Mouse (Mus musculus) left cerebral cortex, adult 9 months (tissue): Measurements from ENCODE around the gene Arhgap44.
A peak's percentile ranks its signal among the peaks of the same experiment; 100 is the strongest.

ENCODE experiments used
- DNase-seq, 2 experiments: peaks; one replicate each; pipeline ENCODE4 v3.0.0; 2022; ENCODE audit warnings: low spot score in 2 of 2

The Arhgap44 gene

DNA sequence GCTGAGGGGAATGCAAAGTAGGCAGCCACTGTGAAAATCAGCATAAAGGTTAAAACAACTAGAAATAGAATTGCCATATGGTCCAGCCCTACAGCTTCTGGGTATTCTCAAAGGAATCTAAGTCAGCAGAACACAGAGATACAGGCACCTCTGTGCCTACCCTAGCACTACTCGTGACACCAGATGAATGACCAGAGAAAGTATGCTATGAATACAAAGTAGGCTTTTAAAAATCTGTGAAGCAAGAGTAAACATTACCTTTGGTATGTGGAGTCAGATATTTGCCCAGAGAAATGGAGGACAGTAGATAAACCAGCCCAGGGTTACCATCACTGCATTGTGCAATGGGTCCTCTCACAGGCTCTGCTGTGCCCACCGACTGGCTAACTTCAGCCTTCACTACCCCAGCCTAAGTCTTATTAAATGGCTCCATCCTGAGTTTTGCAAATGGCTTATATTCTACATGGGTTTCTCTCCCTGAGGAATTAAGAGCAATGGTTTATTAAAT lies 25.6 kb downstream of the Arhgap44 start:
- no peak for DNase-seq

GRCm38 (mm10) chr11:65135251-65135739 lies 27.5 kb downstream of the Arhgap44 start:
- DNase-seq: peak; percentile 50 to 69

- DNase-seq: peak in 1 of 2 experiments; percentile 28
These were observed 29.1 kb downstream of the Arhgap44 start for GRCm38 (mm10) chr11:65133661-65134060.

DNA sequence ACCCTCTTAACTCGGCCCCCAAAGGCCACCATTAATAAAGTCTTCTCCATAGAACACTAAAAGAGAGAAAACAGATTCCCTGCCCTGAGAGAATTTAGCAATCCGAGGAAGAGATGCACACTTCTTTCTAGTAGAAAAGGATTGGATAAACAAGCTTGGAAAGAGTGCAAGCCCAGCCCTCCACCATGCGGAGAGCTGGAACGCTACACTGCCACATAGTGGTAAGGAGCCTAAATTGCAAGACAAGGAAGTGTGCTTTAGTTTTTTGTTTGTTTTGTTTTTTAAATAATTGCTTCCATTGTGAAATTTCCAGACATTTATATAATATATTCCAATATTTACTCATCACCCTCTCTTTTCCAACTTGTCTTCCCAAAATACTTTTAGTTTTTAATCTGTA lies 33.7 kb downstream of the Arhgap44 start:
- no peak for DNase-seq

GRCm38 (mm10) chr11:65128666-65129065 lies 34.1 kb downstream of the Arhgap44 start:
- no peak for DNase-seq

GRCm38 (mm10) chr11:65126566-65126965 lies 36.2 kb downstream of the Arhgap44 start:
- peak in 1 of 2 experiments; percentile 54 for DNase-seq

- DNase-seq: peak in 1 of 2 experiments; percentile 40
These were observed 37.8 kb downstream of the Arhgap44 start for GRCm38 (mm10) chr11:65124913-65125418.

DNA sequence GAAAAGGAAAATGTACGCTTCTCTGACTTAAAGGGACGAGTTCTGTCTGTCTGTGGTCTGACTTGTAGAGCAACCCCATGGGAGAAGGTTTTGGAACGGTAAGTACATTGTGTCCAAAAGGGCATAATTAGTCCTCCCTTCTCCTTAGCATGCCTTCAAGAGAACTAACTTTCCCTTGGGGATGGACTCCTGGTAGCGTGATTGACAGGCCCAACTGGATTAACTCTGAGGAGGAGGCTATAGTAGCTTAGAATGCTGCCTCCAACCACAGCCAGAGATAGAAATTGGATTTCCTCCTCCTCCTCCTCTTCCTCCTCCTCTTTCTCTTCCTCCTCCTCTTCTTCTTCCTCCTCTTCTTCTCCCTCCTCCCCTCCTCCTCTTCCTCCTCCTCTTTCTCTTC lies 42.5 kb downstream of the Arhgap44 start:
- no peak for DNase-seq

- no peak for DNase-seq
These were observed 47.0 kb downstream of the Arhgap44 start for GRCm38 (mm10) chr11:65115811-65116210.

DNA sequence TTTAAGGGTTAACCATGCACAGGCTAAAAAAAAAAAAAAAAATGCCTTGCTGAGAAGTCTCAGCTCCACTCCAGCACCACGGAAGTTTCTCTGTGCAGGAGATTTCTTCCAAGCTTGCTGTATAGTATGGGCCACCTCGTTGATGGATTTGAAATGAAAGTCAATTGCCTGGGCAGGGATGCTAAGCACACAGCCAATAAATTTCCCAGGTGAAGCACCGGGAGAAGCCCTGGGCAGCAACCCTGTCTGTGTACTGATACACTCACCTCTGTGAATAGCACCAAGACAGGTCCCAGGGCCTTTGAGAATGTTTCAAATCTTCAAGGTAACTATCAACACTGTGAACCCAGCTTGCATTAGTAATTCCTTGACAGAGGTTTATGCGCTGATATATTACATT lies 50.7 kb downstream of the Arhgap44 start:
- no peak for DNase-seq

GRCm38 (mm10) chr11:65111651-65112050 lies 51.1 kb downstream of the Arhgap44 start:
- no peak for DNase-seq

- no peak for DNase-seq
These were observed 52.7 kb downstream of the Arhgap44 start for GRCm38 (mm10) chr11:65110058-65110457.

DNA sequence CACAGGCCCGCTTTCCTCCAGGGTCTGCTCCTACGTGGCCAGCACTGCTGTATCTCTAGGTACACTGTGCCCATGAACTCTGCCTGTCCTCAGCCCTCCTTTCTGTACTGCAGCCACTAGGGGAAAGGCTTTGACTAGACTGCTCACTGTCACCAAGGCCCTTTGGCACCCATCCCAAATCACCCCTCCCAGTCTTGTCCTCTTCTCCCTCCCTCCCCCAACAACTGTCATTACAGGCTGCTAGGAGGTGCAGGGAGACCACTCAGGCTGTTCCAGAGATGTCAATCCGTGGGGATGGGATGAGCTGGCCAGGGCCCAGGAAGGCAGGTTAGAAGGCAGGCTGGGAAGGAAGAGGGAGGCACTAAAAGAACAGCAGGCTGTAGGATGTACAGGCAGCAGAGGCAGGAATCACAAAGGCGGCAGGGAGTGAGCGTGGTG lies 55.0 kb downstream of the Arhgap44 start:
- DNase-seq: no peak

DNA sequence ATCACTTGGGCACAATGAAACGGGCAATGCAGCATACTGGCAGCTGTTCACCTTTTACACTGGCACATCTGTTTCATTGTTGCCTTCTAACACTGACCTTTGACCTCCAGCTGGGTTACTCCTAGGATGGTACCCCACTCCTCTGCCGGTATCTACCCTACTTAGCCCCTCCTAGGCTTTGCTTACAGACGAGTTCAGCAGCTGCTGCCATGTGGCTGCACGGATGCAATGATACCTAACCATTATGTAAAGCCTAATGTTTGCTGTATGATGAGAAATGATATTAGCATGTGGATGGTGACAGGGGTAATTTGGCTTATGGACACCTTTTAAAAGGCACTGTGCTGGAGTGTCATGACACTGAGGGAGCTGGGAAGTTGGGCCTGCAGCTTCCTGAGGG lies 55.6 kb downstream of the Arhgap44 start:
- DNase-seq: no peak

GRCm38 (mm10) chr11:65104076-65104475 lies 58.7 kb downstream of the Arhgap44 start:
- peak in 1 of 2 experiments; percentile 28 for DNase-seq

- DNase-seq: peak in 1 of 2 experiments; percentile 42
These were observed 61.6 kb downstream of the Arhgap44 start for GRCm38 (mm10) chr11:65101206-65101605.

GRCm38 (mm10) chr11:65100031-65100430 lies 62.7 kb downstream of the Arhgap44 start:
- no peak for DNase-seq

DNA sequence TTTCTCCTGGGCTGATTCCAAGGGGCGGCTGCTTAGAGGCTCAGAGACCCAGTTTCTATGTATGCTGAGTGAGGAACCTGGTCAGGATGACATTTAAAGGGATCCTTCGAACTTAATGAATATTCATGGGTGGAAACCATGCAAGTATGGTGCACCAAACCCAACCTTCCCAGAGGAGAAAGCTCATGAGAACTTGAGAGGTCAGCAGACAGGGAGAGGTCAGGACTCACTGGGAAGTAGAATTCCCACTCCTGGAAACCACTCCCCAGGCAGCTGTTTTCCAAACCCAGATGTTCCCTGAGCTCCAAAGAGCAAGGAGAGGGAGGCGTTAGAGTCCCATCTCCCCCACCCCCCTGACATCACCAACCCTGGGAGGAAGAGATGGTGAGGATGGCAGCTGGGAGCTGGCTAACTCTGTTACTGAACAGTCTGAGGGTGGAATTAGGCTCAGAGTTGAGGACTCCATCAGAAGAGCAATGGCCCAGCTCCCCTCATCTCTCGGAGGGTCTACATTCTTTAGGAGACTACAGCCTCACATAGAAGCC lies 65.2 kb downstream of the Arhgap44 start:
- DNase-seq: no peak

- DNase-seq: no peak
These were observed 65.9 kb downstream of the Arhgap44 start for GRCm38 (mm10) chr11:65096866-65097265.

GRCm38 (mm10) chr11:65092851-65093250 lies 69.9 kb downstream of the Arhgap44 start:
- no peak for DNase-seq

- no peak for DNase-seq
These were observed 72.4 kb downstream of the Arhgap44 start for GRCm38 (mm10) chr11:65090386-65090785.

GRCm38 (mm10) chr11:65089982-65090381 lies 72.8 kb downstream of the Arhgap44 start:
- no peak for DNase-seq

- no peak for DNase-seq
These were observed 73.5 kb downstream of the Arhgap44 start for GRCm38 (mm10) chr11:65089282-65089681.
